Mouse (Mus musculus) neural tube, embryonic 14.5 days (tissue): ENCODE results near the gene Atp6v0e2. TPM values are rescaled to one million over a fixed set of nuclear protein-coding genes. Genes with fewer than 3 reads are reported as not detected.
A peak's percentile ranks its signal among the peaks of the same experiment; 100 is the strongest.

Experiments used
- ATAC-seq: fragments of 200-750 bp; cut with Nextera tagmentation; 2 replicates; pipeline ENCODE4 v1.8.0; 2017; ENCODE audit warnings: low read depth, mild to moderate bottlenecking, moderate TSS enrichment, moderate library complexity
- H3K27ac ChIP-seq: fragments of 300-500 bp; sonication (generic); 2 replicates; pipeline ENCODE4 v1.5.1; 2014; ENCODE audit warnings: low read depth, mild to moderate bottlenecking, control low read depth, low read length, moderate library complexity, mixed read lengths
- H3K27me3 ChIP-seq: fragments of 300-500 bp; sonication (generic); 2 replicates; pipeline ENCODE4 v1.6.1; 2014; ENCODE audit warnings: low read length; ENCODE audit not compliant: control insufficient read depth, insufficient read depth
- H3K36me3 ChIP-seq: fragments of 300-500 bp; sonication (generic); 2 replicates; pipeline ENCODE4 v1.6.1; 2014; ENCODE audit warnings: low read length, mixed read lengths; ENCODE audit not compliant: control insufficient read depth, insufficient read depth
- H3K4me1 ChIP-seq: fragments of 300-500 bp; sonication (generic); 2 replicates; pipeline ENCODE4 v1.6.1; 2014; ENCODE audit warnings: low read length; ENCODE audit not compliant: control insufficient read depth, insufficient read depth
- H3K4me2 ChIP-seq: fragments of 300-500 bp; sonication (generic); 2 replicates; pipeline ENCODE4 v1.6.1; 2014; ENCODE audit warnings: mild to moderate bottlenecking, low read depth, low read length, control low read depth
- H3K4me3 ChIP-seq: fragments of 300-500 bp; sonication (generic); 2 replicates; pipeline ENCODE4 v1.5.1; 2014; ENCODE audit warnings: low read depth, low read length, control low read depth, mixed read lengths
- H3K9ac ChIP-seq: fragments of 300-500 bp; sonication (generic); replicated peaks from 2 replicates; pipeline ENCODE4 v1.6.1; 2014; ENCODE audit warnings: low read depth, mild to moderate bottlenecking, control low read depth, low read length, mixed read lengths
- H3K9me3 ChIP-seq: fragments of 300-500 bp; sonication (generic); 2 replicates; pipeline ENCODE4 v1.6.1; 2016; ENCODE audit warnings: low read length; ENCODE audit not compliant: control insufficient read depth
- WGBS: fragments of 180-500 bp; shearing (Covaris S2); extraction: QIAGEN DNeasy Blood & Tissue Kit; methylation state at CpG from one replicate; pipeline ENCODE4 v1.1.7; 2014; 5-methylcytosine and 5-hydroxymethylcytosine counted together
- polyA plus RNA-seq: library from polyadenylated mRNA; unstranded; fragments of >200 nt; fragmentation: Nextera tagmentation; extraction: Ambion mirVana; gene quantifications from 2 replicates; pipeline ENCODE4 v1.2.1, GENCODE M21; 2014

The Atp6v0e2 gene
- polyA plus RNA-seq, 1 experiment from 2014 or later = 275 TPM

GRCm38 (mm10) chr6:48546271-48546670, 8.9 kb downstream of the Atp6v0e2 start:
- no peaks in the 10 kb centered on the region for H3K9me3 ChIP-seq
- no peak overlapping the region for H3K4me2 ChIP-seq
- H3K9ac ChIP-seq = no peak overlapping the region
- H3K27me3 ChIP-seq = no peaks in the 10 kb centered on the region
- peaks cover 7% of the 10 kb centered on the region; the same call in 1 of the 2 replicates for H3K36me3 ChIP-seq
- ATAC-seq = no peak
- H3K27ac ChIP-seq = no peak overlapping the region
- no peaks in the 10 kb centered on the region for H3K4me1 ChIP-seq
- 44% methylated on average over 1 of the region's 1 CpGs for WGBS
- H3K4me3 ChIP-seq = no peak overlapping the region

GRCm38 (mm10) chr6:48546858-48547257, 9.4 kb downstream of the Atp6v0e2 start:
- Histone ChIP-seq H3K27me3 (no peaks in the 10 kb centered on the region), H3K27ac (no peak overlapping the region), H3K9me3 (no peaks in the 10 kb centered on the region), H3K4me2 (no peak overlapping the region), H3K4me3 (no peak overlapping the region), H3K4me1 (no peaks in the 10 kb centered on the region), H3K36me3 (peaks cover 4% of the 10 kb centered on the region; the same call in 1 of the 2 replicates), H3K9ac (no peak overlapping the region)
- no peak for ATAC-seq
- WGBS = 74% methylated on average over 4 of the region's 4 CpGs

GRCm38 (mm10) chr6:48548314-48548713, 10.9 kb downstream of the Atp6v0e2 start:
- Histone ChIP-seq H3K9me3 (no peaks in the 10 kb centered on the region), H3K36me3 (no peaks in the 10 kb centered on the region), H3K27ac (no peak overlapping the region), H3K27me3 (no peaks in the 10 kb centered on the region), H3K4me2 (no peak overlapping the region), H3K9ac (no peak overlapping the region), H3K4me1 (no peaks in the 10 kb centered on the region), H3K4me3 (no peak overlapping the region)
- ATAC-seq = no peak
- WGBS = 91% methylated on average over 6 of the region's 6 CpGs

GRCm38 (mm10) chr6:48552918-48553317, 15.5 kb downstream of the Atp6v0e2 start:
- H3K9ac ChIP-seq = no peak overlapping the region
- H3K4me2 ChIP-seq = no peak overlapping the region
- no peaks in the 10 kb centered on the region for H3K27me3 ChIP-seq
- WGBS = 76% methylated on average over 4 of the region's 4 CpGs
- no peak for ATAC-seq
- H3K4me3 ChIP-seq = no peak overlapping the region
- peaks cover 7% of the 10 kb centered on the region; the same call in 1 of the 2 replicates for H3K4me1 ChIP-seq
- no peaks in the 10 kb centered on the region for H3K36me3 ChIP-seq
- H3K9me3 ChIP-seq = no peaks in the 10 kb centered on the region
- H3K27ac ChIP-seq = no peak overlapping the region

- no peaks in the 10 kb centered on the region for H3K9me3 ChIP-seq
- no peaks in the 10 kb centered on the region for H3K36me3 ChIP-seq
- H3K9ac ChIP-seq = peak overlapping the region; percentile 65
- H3K27ac ChIP-seq = peak overlapping the region; percentile 97
- 83% methylated on average over 4 of the region's 4 CpGs for WGBS
- H3K4me2 ChIP-seq = peak overlapping the region; percentile 69
- ATAC-seq = 0 out of 2 replicates have a peak, but pooled peaks have one; percentile 15
- H3K4me3 ChIP-seq = peak overlapping the region; percentile 44
- H3K4me1 ChIP-seq = peaks cover 7% of the 10 kb centered on the region; the same call in 1 of the 2 replicates
- no peaks in the 10 kb centered on the region for H3K27me3 ChIP-seq
Observed at GRCm38 (mm10) chr6:48553819-48554218, 16.4 kb downstream of the Atp6v0e2 start.

- no peaks in the 10 kb centered on the region for H3K27me3 ChIP-seq
- H3K27ac ChIP-seq = peak within 1 kb of the TSS; percentile 97
- no peaks in the 10 kb centered on the region for H3K36me3 ChIP-seq
- peaks cover 7% of the 10 kb centered on the region; the same call in 1 of the 2 replicates for H3K4me1 ChIP-seq
- peak within 1 kb of the TSS; percentile 69 for H3K4me2 ChIP-seq
- ATAC-seq = peak; percentile 95
- peak within 1 kb of the TSS; percentile 44 for H3K4me3 ChIP-seq
- H3K9me3 ChIP-seq = no peaks in the 10 kb centered on the region
- WGBS = under 1% methylated on average over 39 of the region's 39 CpGs
- H3K9ac ChIP-seq = peak within 1 kb of the TSS; percentile 65
Observed at GRCm38 (mm10) chr6:48554280-48555103, 17.1 kb downstream of the Atp6v0e2 start, which contains the start of gene Lrrc61. Gene Lrrc61, plus strand, starts transcription at chr6:48554796.

GRCm38 (mm10) chr6:48555104-48555890, 17.9 kb downstream of the Atp6v0e2 start:
- WGBS = 29% methylated on average over 14 of the region's 14 CpGs

DNA sequence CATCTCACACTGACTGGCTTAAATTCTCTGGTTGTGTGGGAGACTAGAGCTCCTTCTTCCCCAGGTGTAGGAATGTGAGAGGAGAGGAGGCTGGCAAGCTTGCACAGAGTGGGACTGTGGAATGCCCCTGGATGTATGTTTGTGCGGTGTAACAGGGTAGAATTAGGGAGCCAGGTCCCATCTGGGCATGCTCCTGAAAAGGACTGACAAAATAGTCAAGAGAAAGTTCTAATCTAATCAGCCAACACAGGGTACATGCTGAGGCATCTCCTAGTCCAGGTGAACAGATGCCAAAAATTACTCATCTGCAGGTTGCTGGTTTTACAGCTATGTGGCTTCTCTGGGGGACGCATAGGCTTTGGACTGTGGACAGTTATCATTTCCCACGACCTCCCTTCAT, 18.5 kb downstream of the Atp6v0e2 start:
- H3K9me3 ChIP-seq = no peaks in the 10 kb centered on the region
- no peaks in the 10 kb centered on the region for H3K36me3 ChIP-seq
- no peak overlapping the region for H3K27ac ChIP-seq
- H3K4me2 ChIP-seq = peak overlapping the region; percentile 69; the same call in 1 of the 2 replicates
- H3K27me3 ChIP-seq = no peaks in the 10 kb centered on the region
- H3K4me3 ChIP-seq = no peak overlapping the region
- WGBS = 90% methylated on average over 3 of the region's 3 CpGs
- no peak overlapping the region for H3K9ac ChIP-seq
- no peak for ATAC-seq
- H3K4me1 ChIP-seq = peaks cover 7% of the 10 kb centered on the region; the same call in 1 of the 2 replicates

More at GRCm38 (mm10) chr6:48555104-48555890, 17.9 kb downstream of the Atp6v0e2 start:
- Histone ChIP-seq H3K9me3 (no peaks in the 10 kb centered on the region), H3K9ac (peak overlapping the region; percentile 65), H3K27me3 (no peaks in the 10 kb centered on the region), H3K27ac (peak overlapping the region; percentile 97), H3K36me3 (no peaks in the 10 kb centered on the region), H3K4me2 (peak overlapping the region; percentile 69), H3K4me1 (peaks cover 7% of the 10 kb centered on the region; the same call in 1 of the 2 replicates), H3K4me3 (peak overlapping the region; percentile 44)
- peak; percentile 88 for ATAC-seq
